Mouse (Mus musculus): Measurements from ENCODE around the gene Car15. TPM values are rescaled to one million over a fixed set of nuclear protein-coding genes. Genes with fewer than 3 reads are reported as not detected.

Gene Car15
- polyA plus RNA-seq, 1 experiment from 2014 or later = 1.8 TPM

DNA sequence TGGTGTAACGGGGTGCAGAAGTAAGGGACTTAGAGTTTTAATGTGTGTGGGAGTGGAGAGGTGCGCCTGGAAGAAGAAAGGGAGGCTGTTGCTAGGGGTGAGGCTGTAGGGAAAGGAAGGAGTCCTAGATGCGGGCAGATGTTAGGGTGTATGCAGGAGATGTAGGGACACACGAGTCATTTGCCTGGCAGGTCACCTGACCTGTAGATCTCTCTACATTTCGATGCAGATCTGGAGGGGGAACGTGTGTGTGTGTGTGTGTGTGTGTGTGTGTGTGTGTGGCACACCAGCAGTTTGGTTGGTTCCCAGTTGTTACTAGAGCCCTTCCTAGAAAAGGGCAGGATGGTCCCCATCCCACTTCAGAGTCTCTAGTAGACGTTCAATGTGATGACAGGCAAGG lies 33.2 kb downstream of the Car15 start:
- H3K4me3 ChIP-seq = peak overlapping the region; percentile 57
- H3K4me1 ChIP-seq = peaks cover 67% of the 10 kb centered on the region
- 6% methylated on average over 7 of the region's 7 CpGs for WGBS
- H3K36me3 ChIP-seq = no peaks in the 10 kb centered on the region
- H3K9me3 ChIP-seq (replicated peaks) = no peaks in the 10 kb centered on the region
- H3K27me3 ChIP-seq (ENCODE audit: low read depth, poor library complexity, severe bottlenecking) = peaks cover 99% of the 10 kb centered on the region
- no peak overlapping the region for H3K27ac ChIP-seq (replicated peaks)
- DNase-seq (ENCODE audit: low spot score) = no peak

DNA sequence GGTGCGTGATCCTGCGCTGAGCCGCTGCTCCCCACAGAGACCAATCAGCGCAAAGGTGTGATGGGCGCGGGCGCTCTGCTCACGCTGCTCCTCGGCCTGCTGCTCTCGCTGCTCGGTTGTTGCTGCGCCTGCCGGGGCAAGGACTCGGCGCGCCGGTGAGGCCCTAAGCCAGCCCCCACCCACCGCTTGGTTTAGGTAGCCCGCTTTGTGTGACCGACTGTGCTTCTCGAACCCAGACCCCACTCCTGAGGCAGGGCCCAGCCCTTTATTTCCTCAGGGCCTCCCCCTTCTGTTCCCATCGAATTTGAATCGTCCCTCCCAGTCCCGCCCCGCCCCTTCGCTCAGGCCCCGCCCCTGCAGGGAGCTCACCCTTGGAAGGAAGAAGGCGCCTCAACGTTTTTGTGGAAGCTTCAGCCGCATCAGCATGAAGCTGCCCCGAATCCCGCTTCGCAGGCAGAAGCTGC lies 33.7 kb downstream of the Car15 start:
- no peak overlapping the region for H3K27ac ChIP-seq (replicated peaks)

DNA sequence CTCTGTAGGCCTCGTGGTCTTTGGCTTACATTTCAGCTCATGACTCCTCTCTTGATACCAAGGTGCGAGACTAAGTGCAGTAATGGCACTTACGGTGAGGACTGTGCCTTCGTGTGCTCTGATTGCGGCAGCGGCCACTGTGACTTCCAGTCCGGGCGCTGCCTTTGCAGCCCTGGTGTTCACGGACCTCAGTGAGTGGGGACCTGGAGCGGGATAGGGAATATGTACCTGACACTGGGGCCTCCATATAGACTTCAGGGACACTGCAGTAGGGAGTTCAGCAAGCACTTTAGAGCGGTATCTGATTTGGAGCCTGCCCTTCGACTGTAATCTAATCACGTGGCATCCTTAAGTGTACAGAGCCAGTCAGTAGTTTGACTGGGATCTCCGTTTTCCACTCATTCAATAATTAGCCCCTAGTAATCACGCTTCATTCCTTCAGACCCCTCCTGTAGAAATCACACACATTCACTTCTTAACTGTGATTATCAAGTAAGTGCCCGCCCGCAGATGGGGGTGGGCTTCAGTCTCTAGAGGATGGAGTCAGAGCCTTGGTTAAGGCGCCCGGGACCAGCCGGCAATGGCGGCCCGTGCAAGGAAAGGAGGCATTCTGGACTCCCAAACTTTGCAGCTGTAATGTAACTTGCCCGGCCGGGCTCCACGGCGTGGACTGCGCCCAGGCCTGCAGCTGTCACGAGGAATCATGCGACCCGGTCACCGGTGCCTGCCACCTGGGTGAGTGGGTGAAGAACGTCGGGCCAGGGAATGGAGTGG lies 34.3 kb downstream of the Car15 start:
- peak overlapping the region; percentile 57 for H3K4me3 ChIP-seq
- H3K9me3 ChIP-seq (replicated peaks) = no peaks in the 10 kb centered on the region
- no peaks in the 10 kb centered on the region for H3K36me3 ChIP-seq
- H3K27me3 ChIP-seq (ENCODE audit: low read depth, poor library complexity, severe bottlenecking) = peaks cover 99% of the 10 kb centered on the region
- H3K4me1 ChIP-seq = peaks cover 61% of the 10 kb centered on the region
- 9% methylated on average over 33 of the region's 33 CpGs for WGBS
- H3K27ac ChIP-seq (replicated peaks) = no peak overlapping the region
- peak; percentile 40 for DNase-seq (ENCODE audit: low spot score)

More for the DNA sequence above, 33.7 kb downstream of the Car15 start:
- peak; percentile 79 for DNase-seq (ENCODE audit: low spot score)
- Histone ChIP-seq H3K9me3 (replicated peaks) (no peaks in the 10 kb centered on the region), H3K4me3 (peak overlapping the region; percentile 57), H3K27me3 (ENCODE audit: low read depth, poor library complexity, severe bottlenecking) (peaks cover 99% of the 10 kb centered on the region), H3K4me1 (peaks cover 62% of the 10 kb centered on the region), H3K36me3 (no peaks in the 10 kb centered on the region)
- 3% methylated on average over 33 of the region's 33 CpGs for WGBS

DNA sequence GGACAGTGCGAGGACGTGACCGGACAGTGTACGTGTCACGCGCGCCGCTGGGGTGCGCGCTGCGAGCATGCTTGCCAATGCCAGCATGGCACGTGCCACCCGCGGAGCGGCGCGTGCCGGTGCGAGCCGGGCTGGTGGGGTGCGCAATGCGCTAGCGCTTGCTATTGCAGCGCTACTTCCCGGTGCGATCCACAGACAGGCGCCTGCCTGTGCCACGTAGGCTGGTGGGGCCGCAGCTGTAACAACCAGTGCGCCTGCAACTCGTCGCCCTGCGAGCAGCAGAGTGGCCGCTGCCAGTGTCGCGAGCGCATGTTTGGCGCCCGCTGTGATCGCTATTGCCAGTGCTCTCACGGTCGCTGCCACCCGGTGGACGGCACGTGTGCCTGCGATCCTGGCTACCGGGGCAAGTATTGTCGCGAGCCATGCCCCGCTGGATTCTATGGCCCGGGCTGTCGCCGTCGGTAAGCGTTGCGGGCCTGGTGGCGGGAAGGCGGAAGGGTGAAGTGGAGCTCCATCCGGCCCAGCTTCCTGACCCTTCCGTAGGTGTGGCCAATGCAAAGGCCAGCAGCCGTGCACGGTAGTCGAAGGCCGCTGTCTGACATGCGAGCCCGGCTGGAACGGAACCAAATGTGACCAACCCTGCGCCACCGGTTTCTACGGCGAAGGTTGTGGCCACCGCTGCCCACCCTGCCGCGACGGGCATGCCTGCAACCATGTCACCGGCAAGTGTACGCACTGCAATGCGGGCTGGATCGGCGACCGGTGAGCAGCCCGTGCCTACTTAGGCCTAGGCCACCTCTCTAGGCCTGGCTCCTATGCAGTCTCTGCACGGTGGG lies 35.1 kb downstream of the Car15 start:
- WGBS = 2% methylated on average over 83 of the region's 83 CpGs
- Histone ChIP-seq H3K9me3 (replicated peaks) (no peaks in the 10 kb centered on the region), H3K36me3 (no peaks in the 10 kb centered on the region), H3K4me1 (peaks cover 67% of the 10 kb centered on the region), H3K4me3 (peak overlapping the region; percentile 48), H3K27me3 (ENCODE audit: low read depth, poor library complexity, severe bottlenecking) (peaks cover 100% of the 10 kb centered on the region), H3K27ac (replicated peaks) (no peak overlapping the region)
- peak; percentile 51 for DNase-seq (ENCODE audit: low spot score)

DNA sequence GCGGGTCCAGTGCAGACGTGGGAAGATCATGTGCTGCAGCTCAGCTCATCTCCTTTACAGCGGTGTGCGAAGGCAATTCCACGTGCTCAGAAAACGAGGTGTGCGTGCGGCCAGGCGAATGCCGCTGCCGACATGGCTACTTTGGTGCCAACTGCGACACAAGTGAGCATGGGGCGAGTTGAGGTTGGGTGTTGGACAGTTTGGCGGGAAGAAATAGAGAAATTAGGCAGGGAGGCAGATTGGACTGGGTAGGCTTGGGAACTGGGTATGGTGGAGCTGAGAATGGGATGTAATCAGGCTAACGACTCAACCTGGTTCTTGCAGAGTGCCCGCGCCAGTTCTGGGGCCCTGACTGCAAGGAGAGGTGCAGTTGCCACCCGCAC lies 35.7 kb downstream of the Car15 start:
- no peak for DNase-seq (ENCODE audit: low spot score)
- Histone ChIP-seq H3K4me1 (peaks cover 67% of the 10 kb centered on the region), H3K27ac (replicated peaks) (no peak overlapping the region), H3K36me3 (no peaks in the 10 kb centered on the region), H3K9me3 (replicated peaks) (no peaks in the 10 kb centered on the region), H3K4me3 (peak overlapping the region; percentile 48), H3K27me3 (ENCODE audit: low read depth, poor library complexity, severe bottlenecking) (peaks cover 100% of the 10 kb centered on the region)
- 4% methylated on average over 18 of the region's 18 CpGs for WGBS

DNA sequence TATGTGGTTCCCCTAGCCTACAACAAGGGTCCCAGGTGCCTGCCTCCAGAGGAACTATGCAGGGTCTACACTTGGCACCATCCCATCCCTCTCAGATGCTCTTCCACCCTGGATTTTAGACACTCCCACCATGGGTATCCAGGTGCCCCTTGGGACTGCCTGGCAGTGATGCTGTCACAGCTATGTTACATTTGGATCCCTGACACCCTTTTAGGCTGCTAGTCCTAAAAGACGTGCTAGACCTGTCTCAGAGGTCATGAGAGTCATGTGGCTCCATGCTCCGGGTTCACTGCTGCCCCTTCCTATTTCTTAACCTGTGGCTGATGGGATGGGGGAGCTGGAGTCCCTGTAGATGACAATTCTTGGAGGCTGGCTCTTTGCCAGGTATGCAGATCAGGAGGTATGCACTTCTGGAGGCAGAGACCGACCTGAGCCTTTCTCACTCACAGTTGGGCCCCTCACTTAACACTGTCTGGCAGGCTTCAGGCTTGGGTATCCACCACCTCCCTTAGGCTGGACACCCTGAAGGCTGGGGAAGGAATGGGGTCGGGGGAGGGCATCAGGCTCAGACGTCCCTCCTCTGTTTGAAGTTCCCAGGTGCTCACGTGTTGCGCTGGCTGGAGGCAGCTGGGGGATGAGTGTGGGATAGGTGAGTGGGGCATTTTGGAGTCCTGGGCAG lies 36.2 kb downstream of the Car15 start:
- peaks cover 100% of the 10 kb centered on the region for H3K27me3 ChIP-seq (ENCODE audit: low read depth, poor library complexity, severe bottlenecking)
- H3K4me1 ChIP-seq = peaks cover 67% of the 10 kb centered on the region
- H3K27ac ChIP-seq (replicated peaks) = no peak overlapping the region
- WGBS = 2% methylated on average over 7 of the region's 7 CpGs
- H3K9me3 ChIP-seq (replicated peaks) = no peaks in the 10 kb centered on the region
- no peak overlapping the region for H3K4me3 ChIP-seq
- peak; percentile 33 for DNase-seq (ENCODE audit: low spot score)
- no peaks in the 10 kb centered on the region for H3K36me3 ChIP-seq

DNA sequence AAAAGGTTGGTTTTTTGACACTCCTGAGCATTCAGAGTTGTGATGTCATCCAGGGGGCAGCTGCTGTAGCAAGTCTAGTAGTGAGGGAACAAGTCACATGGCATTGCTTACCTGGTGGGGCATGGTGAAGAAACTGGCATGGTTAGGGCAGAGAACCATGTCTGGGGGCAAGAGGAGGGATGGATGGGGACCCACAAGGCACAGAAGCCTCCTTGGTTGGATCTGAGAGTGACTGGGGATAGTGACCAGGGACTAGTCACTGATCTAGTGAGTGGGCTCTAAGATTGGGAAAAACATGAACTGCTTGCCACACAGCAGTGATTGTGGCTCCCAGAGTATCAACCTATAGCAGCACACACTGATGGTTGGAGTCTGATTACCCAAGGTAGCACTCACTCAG lies 38.6 kb downstream of the Car15 start:
- no peaks in the 10 kb centered on the region for H3K36me3 ChIP-seq
- no peak for DNase-seq (ENCODE audit: low spot score)
- H3K27ac ChIP-seq (replicated peaks) = no peak overlapping the region
- H3K4me3 ChIP-seq = no peak overlapping the region
- H3K9me3 ChIP-seq (replicated peaks) = no peaks in the 10 kb centered on the region
- H3K4me1 ChIP-seq = peaks cover 56% of the 10 kb centered on the region
- H3K27me3 ChIP-seq (ENCODE audit: low read depth, poor library complexity, severe bottlenecking) = peaks cover 100% of the 10 kb centered on the region

DNA sequence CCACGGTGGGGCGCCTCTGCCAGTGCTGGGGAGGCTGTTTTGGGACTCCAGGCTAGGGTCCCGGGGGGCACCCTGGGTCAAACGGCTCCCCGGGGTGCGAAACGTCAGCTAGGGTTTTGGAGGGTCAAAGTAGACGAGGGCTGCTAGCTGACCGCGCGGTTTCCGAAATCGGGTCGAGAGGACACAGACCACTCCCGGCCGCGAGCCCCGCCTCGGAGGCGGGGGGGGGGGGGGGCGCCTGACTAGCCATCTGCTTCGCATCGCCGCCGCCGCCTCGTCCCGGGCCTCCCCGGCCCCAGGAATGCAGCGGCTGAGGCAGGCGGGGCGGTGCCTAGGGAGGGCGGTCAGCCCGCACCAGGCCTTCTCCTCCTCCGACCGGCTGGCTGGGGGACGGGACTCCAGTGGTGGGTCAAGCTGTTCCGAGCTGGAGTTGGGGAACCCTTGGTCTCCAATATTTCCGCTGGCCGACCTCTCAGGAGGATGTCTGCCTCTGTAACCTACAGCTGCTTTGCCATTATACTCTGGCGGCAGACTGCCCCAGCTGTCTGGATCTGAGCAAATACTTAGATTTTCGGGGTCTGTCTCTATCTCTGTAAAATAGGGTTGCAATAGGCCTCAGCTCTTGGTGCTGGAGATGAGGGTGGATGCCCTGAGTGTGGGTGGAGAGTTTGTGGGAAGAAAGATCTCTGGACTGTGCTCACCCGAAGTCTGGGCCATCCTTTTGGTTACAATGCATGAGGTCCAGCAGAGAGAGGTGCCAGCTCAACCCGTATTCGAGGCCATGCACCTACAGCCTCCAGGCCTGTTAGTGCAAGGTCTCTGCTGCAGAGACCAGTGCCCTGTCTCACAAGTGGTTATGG lies 39.6 kb downstream of the Car15 start:
- H3K9me3 ChIP-seq (replicated peaks) = no peaks in the 10 kb centered on the region
- peak; percentile 68 for DNase-seq (ENCODE audit: low spot score)
- H3K36me3 ChIP-seq = peaks cover 5% of the 10 kb centered on the region
- H3K27me3 ChIP-seq (ENCODE audit: low read depth, poor library complexity, severe bottlenecking) = peaks cover 100% of the 10 kb centered on the region
- peak overlapping the region; percentile 80; the same call in 1 of the 2 replicates for H3K27ac ChIP-seq (replicated peaks)
- peak overlapping the region; percentile 56 for H3K4me3 ChIP-seq
- peaks cover 45% of the 10 kb centered on the region for H3K4me1 ChIP-seq
- 2% methylated on average over 44 of the region's 45 CpGs for WGBS

DNA sequence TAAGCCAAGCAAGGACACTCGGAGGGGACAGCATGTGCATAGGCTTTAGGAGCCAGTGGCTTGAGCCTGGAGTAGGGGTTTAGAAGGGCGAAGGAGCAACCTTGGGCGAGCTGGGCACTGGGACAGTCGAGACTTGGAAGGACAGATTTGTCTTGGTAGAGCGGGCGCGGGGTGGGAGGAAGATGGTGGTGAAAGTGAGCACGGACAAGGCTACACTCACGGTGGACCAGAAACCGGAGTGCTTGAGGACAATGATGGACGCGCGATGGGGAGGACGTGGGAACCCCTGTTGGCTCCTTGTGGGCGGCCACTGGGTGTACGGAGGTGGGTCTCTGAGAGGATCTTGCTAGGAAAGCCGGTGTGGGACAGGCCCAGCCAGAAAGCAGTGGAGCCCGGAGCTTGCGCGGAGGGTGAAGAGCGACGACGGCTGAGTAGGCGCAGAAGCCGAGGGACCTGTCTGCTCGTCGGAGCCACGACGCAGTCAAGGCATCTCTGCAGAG lies 40.3 kb downstream of the Car15 start:
- peaks cover 38% of the 10 kb centered on the region for H3K4me1 ChIP-seq
- H3K4me3 ChIP-seq = peak overlapping the region; percentile 56
- peak overlapping the region; percentile 80 for H3K27ac ChIP-seq (replicated peaks)
- no peaks in the 10 kb centered on the region for H3K9me3 ChIP-seq (replicated peaks)
- peaks cover 95% of the 10 kb centered on the region for H3K27me3 ChIP-seq (ENCODE audit: low read depth, poor library complexity, severe bottlenecking)
- peaks cover 7% of the 10 kb centered on the region for H3K36me3 ChIP-seq
- peak; percentile 64 for DNase-seq (ENCODE audit: low spot score)
- 2% methylated on average over 29 of the region's 29 CpGs for WGBS

DNA sequence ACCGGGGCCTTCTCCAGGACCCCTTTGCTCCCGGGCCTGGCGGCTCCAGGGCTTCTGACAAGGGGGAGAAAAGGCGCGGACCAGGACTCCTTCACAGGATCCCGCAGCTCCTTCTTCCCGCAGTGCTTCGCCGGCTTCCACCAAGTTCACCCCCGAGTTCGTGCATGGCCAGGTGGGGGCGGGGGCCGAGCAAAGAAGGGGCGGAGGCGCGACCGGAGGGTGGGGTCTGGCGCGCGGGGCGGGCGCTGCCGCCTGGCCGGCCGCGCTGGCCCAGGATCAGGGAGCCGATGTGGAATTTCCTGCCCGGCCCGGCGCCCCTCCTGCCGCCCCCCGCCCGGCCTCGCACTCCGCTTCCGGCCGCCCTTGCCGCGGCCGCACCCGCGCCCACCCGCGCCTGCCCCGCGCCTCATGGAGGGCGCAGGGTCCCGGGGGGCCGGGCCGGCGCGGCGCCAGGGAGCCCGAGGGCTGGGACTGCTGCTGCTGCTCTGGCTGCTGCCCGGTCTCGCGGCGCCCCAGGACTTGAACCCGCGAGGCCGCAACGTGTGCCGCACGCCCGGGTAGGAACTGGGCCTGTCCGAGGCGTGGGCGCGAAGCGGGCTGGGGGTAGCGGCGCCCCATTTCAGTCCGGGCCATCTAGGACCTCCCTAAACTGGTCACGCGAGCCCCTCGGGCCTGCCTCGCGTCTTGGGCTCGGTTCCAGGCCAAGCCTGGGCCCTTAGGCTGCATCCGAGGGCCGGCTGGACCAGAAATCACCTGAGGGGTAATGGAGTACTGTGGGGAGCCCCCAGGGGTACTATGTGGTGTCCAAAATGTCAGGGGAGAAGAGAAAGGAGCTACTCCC lies 41.0 kb downstream of the Car15 start, which contains the start of gene Scarf2:
Gene Scarf2, plus strand, starts transcription at position 312 of the 841 bp plus-strand sequence.
- WGBS = 1% methylated on average over 81 of the region's 81 CpGs
- peak within 1 kb of the TSS; percentile 56 for H3K4me3 ChIP-seq
- H3K36me3 ChIP-seq = peaks cover 14% of the 10 kb centered on the region
- no peaks in the 10 kb centered on the region for H3K9me3 ChIP-seq (replicated peaks)
- peak within 1 kb of the TSS; percentile 80 for H3K27ac ChIP-seq (replicated peaks)
- peaks cover 89% of the 10 kb centered on the region for H3K27me3 ChIP-seq (ENCODE audit: low read depth, poor library complexity, severe bottlenecking)
- H3K4me1 ChIP-seq = peaks cover 32% of the 10 kb centered on the region
- DNase-seq (ENCODE audit: low spot score) = peak; percentile 69

DNA sequence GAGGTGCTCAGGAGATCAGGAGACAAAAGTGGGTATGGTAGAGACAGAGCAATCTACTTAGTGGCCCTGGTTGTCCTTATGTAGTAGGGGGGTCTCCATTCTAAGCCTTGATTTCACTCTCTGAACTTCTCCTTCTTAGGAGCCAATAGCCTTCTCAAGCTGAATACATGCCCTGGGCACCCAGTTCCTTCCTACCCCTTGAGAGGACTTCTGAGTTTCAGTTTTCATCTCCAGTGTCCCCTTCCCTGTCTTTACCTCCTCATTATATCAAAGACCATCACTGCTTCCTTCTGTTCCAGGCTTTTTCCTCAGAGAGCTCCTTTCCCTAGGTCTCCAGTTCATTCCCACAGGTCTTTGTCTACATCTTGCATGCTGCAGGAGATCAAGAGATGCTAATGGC lies 41.6 kb downstream of the Car15 start:
- Histone ChIP-seq H3K36me3 (peaks cover 20% of the 10 kb centered on the region), H3K9me3 (replicated peaks) (no peaks in the 10 kb centered on the region), H3K4me3 (peak overlapping the region; percentile 56), H3K27me3 (ENCODE audit: low read depth, poor library complexity, severe bottlenecking) (peaks cover 82% of the 10 kb centered on the region), H3K27ac (replicated peaks) (peak overlapping the region; percentile 80), H3K4me1 (peaks cover 29% of the 10 kb centered on the region)
- DNase-seq (ENCODE audit: low spot score) = no peak
